Mouse (Mus musculus) heart, postnatal 10 days (tissue): Measurements from ENCODE around the gene Itpr1. TPM values are rescaled to one million over a fixed set of nuclear protein-coding genes. Genes with fewer than 3 reads are reported as not detected.

Experiments used
- DNase-seq, 2 experiments: peaks; one replicate each; pipeline ENCODE4 v3.0.0; 2021
- intact Hi-C: fragments of 180-260 bp; cut with DNase I; formaldehyde crosslinking; loops from one replicate; pipeline ENCODE4 v1.15.1; 2025
- total RNA-seq, 2 experiments: library from RNA; stranded (reverse); gene quantifications; 2 replicates each; pipeline ENCODE4 v1.2.3; 2021

Gene Itpr1
- total RNA-seq, 2 experiments from 2014 or later, result 66.2 TPM

GRCm38 (mm10) chr6:108213481-108214293 is 791 bp downstream of the Itpr1 start:
- intact Hi-C loops, result loop anchor here (1.0 to 10.0 kb wide), 4 partner anchors 21 to 114 kb away; no protein-coding TSS in a partner anchor
- peak; percentile 52 to 60 for DNase-seq

GRCm38 (mm10) chr6:108214294-108214925 is 1.5 kb downstream of the Itpr1 start:
- intact Hi-C loops, result loop anchor here (5.0 to 10.0 kb wide), 2 partner anchors 110 to 113 kb away; no protein-coding TSS in a partner anchor
- DNase-seq, result no peak

- intact Hi-C loops, result loop anchor here (10.0 kb wide), 1 partner anchor 111 kb away; no protein-coding TSS in a partner anchor
- no peak for DNase-seq
Observed at GRCm38 (mm10) chr6:108216091-108216490, 3.2 kb downstream of the Itpr1 start.

- intact Hi-C loops, result loop anchor here (10.0 kb wide), 1 partner anchor 112 kb away; no protein-coding TSS in a partner anchor
- DNase-seq, result no peak
Observed at GRCm38 (mm10) chr6:108216832-108217231, 3.9 kb downstream of the Itpr1 start.

GRCm38 (mm10) chr6:108217987-108218386 is 5.1 kb downstream of the Itpr1 start:
- no peak for DNase-seq
- intact Hi-C loops, result loop anchor here (10.0 kb wide), 1 partner anchor 113 kb away; no protein-coding TSS in a partner anchor

- DNase-seq, result no peak
- intact Hi-C loops, result no loop called here
Observed at GRCm38 (mm10) chr6:108222435-108222834, 9.5 kb downstream of the Itpr1 start.

- intact Hi-C loops, result no loop called here
- DNase-seq, result no peak
Observed at GRCm38 (mm10) chr6:108222875-108223274, 10.0 kb downstream of the Itpr1 start.

- DNase-seq, result no peak
- intact Hi-C loops, result no loop called here
Observed at GRCm38 (mm10) chr6:108224361-108224760, 11.5 kb downstream of the Itpr1 start.

GRCm38 (mm10) chr6:108225027-108225426 is 12.1 kb downstream of the Itpr1 start:
- intact Hi-C loops, result no loop called here
- DNase-seq, result no peak

GRCm38 (mm10) chr6:108226230-108226629 is 13.3 kb downstream of the Itpr1 start:
- no peak for DNase-seq
- intact Hi-C loops, result no loop called here

- DNase-seq, result no peak
Observed at GRCm38 (mm10) chr6:108227461-108227860, 14.6 kb downstream of the Itpr1 start.

GRCm38 (mm10) chr6:108228048-108228447 is 15.2 kb downstream of the Itpr1 start:
- intact Hi-C loops, result no loop called here
- DNase-seq, result no peak

More at GRCm38 (mm10) chr6:108227461-108227860, 14.6 kb downstream of the Itpr1 start:
- intact Hi-C loops, result no loop called here

- intact Hi-C loops, result no loop called here
- no peak for DNase-seq
Observed at GRCm38 (mm10) chr6:108228601-108229000, 15.7 kb downstream of the Itpr1 start.

GRCm38 (mm10) chr6:108230608-108231007 is 17.7 kb downstream of the Itpr1 start:
- DNase-seq, result no peak
- intact Hi-C loops, result no loop called here

GRCm38 (mm10) chr6:108231892-108232710 is 19.2 kb downstream of the Itpr1 start:
- intact Hi-C loops, result loop anchor here (2.0 kb wide), 1 partner anchor 133 kb away; no protein-coding TSS in a partner anchor
- DNase-seq, result no peak

GRCm38 (mm10) chr6:108233070-108233469 is 20.2 kb downstream of the Itpr1 start:
- peak; percentile 54 to 64 for DNase-seq
- intact Hi-C loops, result loop anchor here (2.0 kb wide), 1 partner anchor 134 kb away; no protein-coding TSS in a partner anchor

- no peak for DNase-seq
- intact Hi-C loops, result loop anchor here (1.0 kb wide), 1 partner anchor 21 kb away; the partner anchor contains the start of gene Itpr1
Observed at GRCm38 (mm10) chr6:108234536-108234935, 21.6 kb downstream of the Itpr1 start.

GRCm38 (mm10) chr6:108235680-108236123 is 22.8 kb downstream of the Itpr1 start:
- peak; percentile 43 to 53 for DNase-seq
- intact Hi-C loops, result loop anchor here (5.0 kb wide), 1 partner anchor 92 kb away; no protein-coding TSS in a partner anchor

GRCm38 (mm10) chr6:108236411-108236921 is 23.6 kb downstream of the Itpr1 start:
- intact Hi-C loops, result loop anchor here (5.0 kb wide), 1 partner anchor 91 kb away; no protein-coding TSS in a partner anchor
- DNase-seq, result peak; percentile 47 to 53

GRCm38 (mm10) chr6:108236996-108237395 is 24.1 kb downstream of the Itpr1 start:
- intact Hi-C loops, result loop anchor here (5.0 kb wide), 1 partner anchor 90 kb away; no protein-coding TSS in a partner anchor
- DNase-seq, result no peak
